Mouse (Mus musculus): ENCODE data around the gene Cxcr6. TPM values are rescaled to one million over a fixed set of nuclear protein-coding genes. Genes with fewer than 3 reads are reported as not detected.

Gene Cxcr6
- total and polyA plus RNA-seq, 2 experiments from 2014 or later, result 0.30 TPM; not detected in 1

- peak within 1 kb of the TSS; percentile 93 for H3K9ac ChIP-seq (replicated peaks; ENCODE audit: low read depth, low read length)
- no peaks in the 10 kb centered on the region for H3K36me3 ChIP-seq (replicated peaks; ENCODE audit: control insufficient read depth, insufficient read depth, low read length)
- under 1% methylated on average over 47 of the region's 47 CpGs for WGBS
- DNase-seq (ENCODE audit: low spot score) (peak; percentile 99), ATAC-seq (ENCODE audit: insufficient read depth, low read depth) (peak; percentile 93)
- TF ChIP-seq EP300 (IDR thresholded peaks at IDR 0.05; ENCODE audit: low read depth), result peak; percentile 16
- TF ChIP-seq CTCF (IDR thresholded peaks at IDR 0.05; ENCODE audit: low read depth), result no peak
- no peaks in the 10 kb centered on the region for H3K27me3 ChIP-seq (ENCODE audit: control insufficient read depth, insufficient read depth, low read length)
- H3K4me1 ChIP-seq (ENCODE audit: control insufficient read depth, insufficient read depth), result peaks cover 18% of the 10 kb centered on the region; the same call in 1 of the 2 replicates
- peak within 1 kb of the TSS; percentile 90 for H3K4me3 ChIP-seq (ENCODE audit: low read depth, low read length)
- H3K9me3 ChIP-seq (replicated peaks; ENCODE audit: control insufficient read depth, low read length), result no peaks in the 10 kb centered on the region
- peak within 1 kb of the TSS; percentile 99 for H3K27ac ChIP-seq (ENCODE audit: low read depth)
- peak within 1 kb of the TSS; percentile 64 for H3K4me2 ChIP-seq (ENCODE audit: low read depth, low read length)
Measured at GRCm38 (mm10) chr9:123851713-123852448, 45.6 kb downstream of the Cxcr6 start, which contains the start of gene Fyco1. Gene Fyco1 (minus strand): TSS chr9:123851899.

GRCm38 (mm10) chr9:123852449-123853390, 46.4 kb downstream of the Cxcr6 start:
- peak overlapping the region; percentile 60 for H3K4me2 ChIP-seq (ENCODE audit: low read depth, low read length)
- WGBS, result 50% methylated on average over 5 of the region's 5 CpGs
- no peak for TF ChIP-seq CTCF (IDR thresholded peaks at IDR 0.05; ENCODE audit: low read depth)
- no peak for TF ChIP-seq EP300 (IDR thresholded peaks at IDR 0.05; ENCODE audit: low read depth)
- H3K27ac ChIP-seq (ENCODE audit: low read depth), result peak overlapping the region; percentile 63
- H3K27me3 ChIP-seq (ENCODE audit: control insufficient read depth, insufficient read depth, low read length), result no peaks in the 10 kb centered on the region
- no peaks in the 10 kb centered on the region for H3K9me3 ChIP-seq (replicated peaks; ENCODE audit: control insufficient read depth, low read length)
- no peak for DNase-seq (ENCODE audit: low spot score)
- H3K4me1 ChIP-seq (ENCODE audit: control insufficient read depth, insufficient read depth), result peaks cover 13% of the 10 kb centered on the region; the same call in 1 of the 2 replicates
- peak overlapping the region; percentile 44; the same call in 1 of the 2 replicates for H3K9ac ChIP-seq (replicated peaks; ENCODE audit: low read depth, low read length)
- no peaks in the 10 kb centered on the region for H3K36me3 ChIP-seq (replicated peaks; ENCODE audit: control insufficient read depth, insufficient read depth, low read length)
- ATAC-seq (ENCODE audit: insufficient read depth, low read depth), result no peak
- peak overlapping the region; percentile 37 for H3K4me3 ChIP-seq (ENCODE audit: low read depth, low read length)

GRCm38 (mm10) chr9:123856836-123857235, 50.6 kb downstream of the Cxcr6 start:
- H3K36me3 ChIP-seq (replicated peaks; ENCODE audit: control insufficient read depth, insufficient read depth, low read length), result no peaks in the 10 kb centered on the region
- H3K27me3 ChIP-seq (ENCODE audit: control insufficient read depth, insufficient read depth, low read length), result no peaks in the 10 kb centered on the region
- H3K9me3 ChIP-seq (replicated peaks; ENCODE audit: control insufficient read depth, low read length), result no peaks in the 10 kb centered on the region
- no peak overlapping the region for H3K27ac ChIP-seq (ENCODE audit: low read depth)
- H3K4me3 ChIP-seq (ENCODE audit: low read depth, low read length), result no peak overlapping the region
- no peak for TF ChIP-seq CTCF (IDR thresholded peaks at IDR 0.05; ENCODE audit: low read depth)
- 73% methylated on average over 2 of the region's 2 CpGs for WGBS
- no peak overlapping the region for H3K4me2 ChIP-seq (ENCODE audit: low read depth, low read length)
- ATAC-seq (ENCODE audit: insufficient read depth, low read depth) (no peak), DNase-seq (ENCODE audit: low spot score) (no peak)
- H3K9ac ChIP-seq (replicated peaks; ENCODE audit: low read depth, low read length), result no peak overlapping the region
- no peaks in the 10 kb centered on the region for H3K4me1 ChIP-seq (ENCODE audit: control insufficient read depth, insufficient read depth)

Other genes starting within 250 kb of the Cxcr6 start
- not detected in 2 replicates for gene Slc6a20b, start 173.9 kb upstream of the Cxcr6 start, total RNA-seq (2014; rRNA removed; ENCODE audit: low replicate concordance)
- 0.10 TPM in 2 replicates for gene Slc6a20b, start 173.9 kb upstream of the Cxcr6 start, polyA plus RNA-seq (2015; fragmentation: Nextera tagmentation; extraction: Ambion mirVana)
- 1.2 and 4.8 TPM in 2 replicates for gene Ccr9, start 128.0 kb upstream of the Cxcr6 start, total RNA-seq (2014; rRNA removed; ENCODE audit: low replicate concordance)
- 0.04 and 0.08 TPM in 2 replicates for gene Ccr9, start 128.0 kb upstream of the Cxcr6 start, polyA plus RNA-seq (2015; fragmentation: Nextera tagmentation; extraction: Ambion mirVana)
- gene Slc6a20a, start 127.6 kb upstream of the Cxcr6 start, total RNA-seq (2014; rRNA removed; ENCODE audit: low replicate concordance), result not detected in 2 replicates
- gene Slc6a20a, start 127.6 kb upstream of the Cxcr6 start, polyA plus RNA-seq (2015; fragmentation: Nextera tagmentation; extraction: Ambion mirVana), result not detected in 2 replicates
- gene Lztfl1, start 88.8 kb upstream of the Cxcr6 start, total RNA-seq (2014; rRNA removed; ENCODE audit: low replicate concordance), result 11.2 and 28.4 TPM in 2 replicates
- 36.2 and 37.7 TPM in 2 replicates for gene Lztfl1, start 88.8 kb upstream of the Cxcr6 start, polyA plus RNA-seq (2015; fragmentation: Nextera tagmentation; extraction: Ambion mirVana)
- gene Fyco1, start 45.4 kb downstream of the Cxcr6 start, total RNA-seq (2014; rRNA removed; ENCODE audit: low replicate concordance), result 62.5 and 82.7 TPM in 2 replicates
- gene Fyco1, start 45.4 kb downstream of the Cxcr6 start, polyA plus RNA-seq (2015; fragmentation: Nextera tagmentation; extraction: Ambion mirVana), result 35.3 and 40.9 TPM in 2 replicates
- not detected in 2 replicates for gene Xcr1, start 55.6 kb downstream of the Cxcr6 start, total RNA-seq (2014; rRNA removed; ENCODE audit: low replicate concordance)
- gene Xcr1, start 55.6 kb downstream of the Cxcr6 start, polyA plus RNA-seq (2015; fragmentation: Nextera tagmentation; extraction: Ambion mirVana), result 0.11 and 0.12 TPM in 2 replicates
- gene Ccr1, start 162.2 kb downstream of the Cxcr6 start, total RNA-seq (2014; rRNA removed; ENCODE audit: low replicate concordance), result 1.3 and 2.4 TPM in 2 replicates
- 1.9 and 2.4 TPM in 2 replicates for gene Ccr1, start 162.2 kb downstream of the Cxcr6 start, polyA plus RNA-seq (2015; fragmentation: Nextera tagmentation; extraction: Ambion mirVana)
- gene Ccr1l1, start 171.9 kb downstream of the Cxcr6 start, total RNA-seq (2014; rRNA removed; ENCODE audit: low replicate concordance), result not detected in 2 replicates
- gene Ccr1l1, start 171.9 kb downstream of the Cxcr6 start, polyA plus RNA-seq (2015; fragmentation: Nextera tagmentation; extraction: Ambion mirVana), result not detected in 2 replicates
- gene Ccr3, start 215.5 kb downstream of the Cxcr6 start, total RNA-seq (2014; rRNA removed; ENCODE audit: low replicate concordance), result not detected in 2 replicates
- 0.03 TPM in 1 of 2 replicates, not detected in the other for gene Ccr3, start 215.5 kb downstream of the Cxcr6 start, polyA plus RNA-seq (2015; fragmentation: Nextera tagmentation; extraction: Ambion mirVana)